Mouse (Mus musculus) brown adipose tissue, adult 24 weeks (tissue): Measurements from ENCODE around the gene Amz1. TPM values are rescaled to one million over a fixed set of nuclear protein-coding genes. Genes with fewer than 3 reads are reported as not detected.

Experiments used
- H3K27ac ChIP-seq: fragments of 200-500 bp; replicated peaks from 2 replicates; pipeline ENCODE4 v1.5.1; 2012; ENCODE audit warnings: low read depth, mild to moderate bottlenecking, low read length
- H3K4me1 ChIP-seq: fragments of 200-500 bp; 2 replicates; pipeline ENCODE4 v1.6.1; 2012; ENCODE audit warnings: low read length, mixed read lengths; ENCODE audit not compliant: control insufficient read depth, insufficient read depth, insufficient read length
- H3K4me3 ChIP-seq: fragments of 200-500 bp; 2 replicates; pipeline ENCODE4 v1.5.1; 2012; ENCODE audit warnings: low read depth, mild to moderate bottlenecking, low read length, moderate library complexity; ENCODE audit not compliant: insufficient read depth
- polyA plus RNA-seq: library from polyadenylated mRNA; stranded (reverse); fragments of >200 nt; gene quantifications from 2 replicates; pipeline ENCODE4 v1.2.4, GENCODE M21; 2012; ENCODE audit not compliant: missing spikeins, insufficient read depth, insufficient read length

The Amz1 gene
- polyA plus RNA-seq, 1 experiment, result 0.63 TPM

GRCm38 (mm10) chr5:140741040-140741439, 17.1 kb downstream of the Amz1 start:
- no peak overlapping the region for H3K27ac ChIP-seq
- 0 out of 2 replicates have a peak overlapping the region, but pooled peaks have one; percentile 31 for H3K4me3 ChIP-seq
- 0 out of 2 replicates have a peak, but pooled peaks cover 5% of the 10 kb centered on the region for H3K4me1 ChIP-seq

- Histone ChIP-seq H3K4me3 (no peak overlapping the region), H3K4me1 (0 out of 2 replicates have a peak, but pooled peaks cover 5% of the 10 kb centered on the region), H3K27ac (no peak overlapping the region)
These were observed 17.9 kb downstream of the Amz1 start for GRCm38 (mm10) chr5:140741877-140742276.

GRCm38 (mm10) chr5:140743706-140744131, 19.8 kb downstream of the Amz1 start:
- H3K4me1 ChIP-seq, result peaks cover 7% of the 10 kb centered on the region
- H3K4me3 ChIP-seq, result no peak overlapping the region
- no peak overlapping the region for H3K27ac ChIP-seq

- H3K27ac ChIP-seq, result no peak overlapping the region
- no peak overlapping the region for H3K4me3 ChIP-seq
- H3K4me1 ChIP-seq, result peaks cover 11% of the 10 kb centered on the region
These were observed 24.5 kb downstream of the Amz1 start for GRCm38 (mm10) chr5:140748425-140748824.

- Histone ChIP-seq H3K27ac (peak overlapping the region; percentile 61; the same call in 1 of the 2 replicates), H3K4me1 (peaks cover 9% of the 10 kb centered on the region), H3K4me3 (peak overlapping the region; percentile 54)
These were observed 25.3 kb downstream of the Amz1 start for GRCm38 (mm10) chr5:140749062-140749875.

- Histone ChIP-seq H3K27ac (no peak overlapping the region), H3K4me1 (peaks cover 9% of the 10 kb centered on the region), H3K4me3 (no peak overlapping the region)
These were observed 27.0 kb downstream of the Amz1 start for GRCm38 (mm10) chr5:140750925-140751324.

- H3K27ac ChIP-seq, result no peak overlapping the region
- H3K4me1 ChIP-seq, result peaks cover 9% of the 10 kb centered on the region
- H3K4me3 ChIP-seq, result no peak overlapping the region
These were observed 28.1 kb downstream of the Amz1 start for GRCm38 (mm10) chr5:140752041-140752440.

GRCm38 (mm10) chr5:140752639-140753038, 28.7 kb downstream of the Amz1 start:
- H3K4me1 ChIP-seq, result peaks cover 9% of the 10 kb centered on the region
- no peak overlapping the region for H3K4me3 ChIP-seq
- H3K27ac ChIP-seq, result peak overlapping the region; percentile 40; the same call in 1 of the 2 replicates

GRCm38 (mm10) chr5:140753223-140753622, 29.3 kb downstream of the Amz1 start:
- peaks cover 9% of the 10 kb centered on the region for H3K4me1 ChIP-seq
- H3K4me3 ChIP-seq, result no peak overlapping the region
- peak overlapping the region; percentile 40; the same call in 1 of the 2 replicates for H3K27ac ChIP-seq

GRCm38 (mm10) chr5:140758864-140759263, 34.9 kb downstream of the Amz1 start:
- H3K4me3 ChIP-seq, result no peak overlapping the region
- peaks cover 8% of the 10 kb centered on the region for H3K4me1 ChIP-seq
- H3K27ac ChIP-seq, result no peak overlapping the region

GRCm38 (mm10) chr5:140762540-140762939, 38.6 kb downstream of the Amz1 start:
- peaks cover 32% of the 10 kb centered on the region for H3K4me1 ChIP-seq
- H3K4me3 ChIP-seq, result no peak overlapping the region
- peak overlapping the region; percentile 92 for H3K27ac ChIP-seq

- H3K4me1 ChIP-seq, result peaks cover 42% of the 10 kb centered on the region
These were observed 41.1 kb downstream of the Amz1 start for GRCm38 (mm10) chr5:140764921-140765613.

GRCm38 (mm10) chr5:140766566-140766965, 42.6 kb downstream of the Amz1 start:
- H3K4me3 ChIP-seq, result no peak overlapping the region
- peaks cover 45% of the 10 kb centered on the region for H3K4me1 ChIP-seq
- H3K27ac ChIP-seq, result peak overlapping the region; percentile 92

More at GRCm38 (mm10) chr5:140764921-140765613, 41.1 kb downstream of the Amz1 start:
- Histone ChIP-seq H3K4me3 (no peak overlapping the region), H3K27ac (peak overlapping the region; percentile 92)

GRCm38 (mm10) chr5:140767704-140768141, 43.8 kb downstream of the Amz1 start:
- Histone ChIP-seq H3K27ac (peak overlapping the region; percentile 92), H3K4me1 (peaks cover 50% of the 10 kb centered on the region), H3K4me3 (no peak overlapping the region)

GRCm38 (mm10) chr5:140768333-140768732, 44.4 kb downstream of the Amz1 start:
- H3K4me1 ChIP-seq, result peaks cover 52% of the 10 kb centered on the region
- no peak overlapping the region for H3K4me3 ChIP-seq

More at GRCm38 (mm10) chr5:140768333-140768732, 44.4 kb downstream of the Amz1 start:
- peak overlapping the region; percentile 92 for H3K27ac ChIP-seq
